Mouse (Mus musculus) forebrain, embryonic 11.5 days (tissue): ENCODE data around the gene Ppp4c. TPM values are rescaled to one million over a fixed set of nuclear protein-coding genes. Genes with fewer than 3 reads are reported as not detected.
A peak's percentile ranks its signal among the peaks of the same experiment; 100 is the strongest.

Experiments used
- ATAC-seq: fragments of 200-750 bp; cut with Nextera tagmentation; replicated peaks from 2 replicates; pipeline ENCODE4 v1.8.0; 2017; ENCODE audit warnings: moderate TSS enrichment; ENCODE audit not compliant: low FRiP score
- DNase-seq: peaks from one replicate; pipeline ENCODE4 v3.0.0-alpha.2; 2017; ENCODE audit warnings: low spot score
- H3K27ac ChIP-seq: fragments of 300-500 bp; sonication (generic); 2 replicates; pipeline ENCODE4 v1.5.1; 2014; ENCODE audit warnings: low read depth, low read length
- H3K27me3 ChIP-seq: fragments of 300-500 bp; sonication (generic); 2 replicates; pipeline ENCODE4 v1.6.1; 2014; ENCODE audit warnings: mild to moderate bottlenecking, low read length, mixed read lengths; ENCODE audit not compliant: control insufficient read depth, insufficient read depth
- H3K36me3 ChIP-seq: fragments of 300-500 bp; sonication (generic); 2 replicates; pipeline ENCODE4 v1.6.1; 2014; ENCODE audit warnings: mild to moderate bottlenecking, low read length, moderate library complexity, mixed read lengths; ENCODE audit not compliant: control insufficient read depth, insufficient read depth
- H3K4me1 ChIP-seq: fragments of 300-500 bp; sonication (generic); replicated peaks from 2 replicates; pipeline ENCODE4 v1.6.1; 2014; ENCODE audit warnings: low read length, mixed read lengths; ENCODE audit not compliant: control insufficient read depth, insufficient read depth
- H3K4me2 ChIP-seq: fragments of 300-500 bp; sonication (generic); 2 replicates; pipeline ENCODE4 v1.6.1; 2014; ENCODE audit warnings: low read depth, mild to moderate bottlenecking, low read length, moderate library complexity, mixed read lengths; ENCODE audit not compliant: severe bottlenecking
- H3K4me3 ChIP-seq: fragments of 300-500 bp; sonication (generic); 2 replicates; pipeline ENCODE4 v1.5.1; 2014; ENCODE audit warnings: low read depth, low read length
- H3K9ac ChIP-seq: fragments of 300-500 bp; sonication (generic); 2 replicates; pipeline ENCODE4 v1.6.1; 2014; ENCODE audit warnings: low read length
- H3K9me3 ChIP-seq: fragments of 300-500 bp; sonication (generic); 2 replicates; pipeline ENCODE4 v1.6.1; 2016; ENCODE audit warnings: low read length, mixed read lengths; ENCODE audit not compliant: control insufficient read depth
- WGBS: fragments of 180-500 bp; shearing (Covaris S2); extraction: QIAGEN DNeasy Blood & Tissue Kit; methylation state at CpG from one replicate; pipeline ENCODE4 v1.1.7; 2014; 5-methylcytosine and 5-hydroxymethylcytosine counted together
- polyA plus RNA-seq: library from polyadenylated mRNA; unstranded; fragments of >200 nt; fragmentation: Nextera tagmentation; extraction: Ambion mirVana; gene quantifications from 2 replicates; pipeline ENCODE4 v1.2.1, GENCODE M21; 2014

Ppp4c gene
- 348 and 392 TPM in 2 replicates for polyA plus RNA-seq

DNA sequence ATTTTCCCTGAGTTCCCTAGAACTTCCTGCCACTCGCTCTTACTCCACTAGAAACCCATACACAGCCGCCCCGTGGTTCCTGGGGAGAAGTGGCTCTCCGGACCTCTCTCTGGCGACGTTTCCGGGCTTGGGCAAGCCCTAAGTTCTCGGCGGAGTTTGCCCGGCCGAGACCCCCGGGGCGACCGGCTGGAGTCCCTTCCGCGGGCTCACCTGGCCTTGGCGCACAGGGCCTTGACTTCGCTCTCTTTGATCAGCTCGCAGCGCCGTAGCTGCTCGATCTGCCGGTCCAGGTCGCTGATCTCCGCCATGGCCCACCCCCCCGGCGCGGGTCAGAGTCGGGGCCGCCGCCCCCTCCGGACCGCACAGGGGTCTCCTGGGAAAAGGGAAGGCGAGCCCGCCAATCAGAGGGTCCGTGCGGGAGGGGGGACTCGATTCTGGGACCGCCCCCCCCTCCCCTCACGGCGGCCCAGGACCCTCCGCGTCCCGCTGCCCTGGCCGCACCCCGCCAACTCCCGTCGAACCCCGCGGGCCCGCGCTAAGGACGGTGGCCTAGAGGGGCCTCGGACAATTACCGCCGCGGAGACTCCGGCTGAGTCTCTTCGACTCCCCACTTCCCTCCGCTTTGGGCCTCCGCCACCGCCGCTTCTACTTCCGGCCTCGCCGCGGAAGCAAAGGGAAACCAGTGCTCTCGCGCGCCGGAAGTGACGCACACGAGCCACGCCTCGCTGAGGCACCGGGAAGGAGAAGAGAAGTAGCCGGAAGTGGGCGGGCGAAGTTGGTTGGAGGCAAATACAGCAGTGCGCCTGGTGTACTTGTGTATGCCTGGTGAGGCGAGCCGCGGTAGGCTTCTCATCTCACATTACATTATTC lies at the start of gene Ppp4c:
Gene Ppp4c (minus strand): TSS at position 646 of the 870 bp plus-strand sequence.
- peak within 1 kb of the TSS; percentile 56 for H3K4me2 ChIP-seq
- peak within 1 kb of the TSS; percentile 64 for H3K4me3 ChIP-seq
- peak within 1 kb of the TSS; percentile 84 for H3K9ac ChIP-seq
- H3K9me3 ChIP-seq, result no peaks in the 10 kb centered on the region
- peaks cover 10% of the 10 kb centered on the region for H3K4me1 ChIP-seq
- DNase-seq (peak; percentile 98), ATAC-seq (peak; percentile 95)
- peak within 1 kb of the TSS; percentile 93 for H3K27ac ChIP-seq
- H3K36me3 ChIP-seq, result peaks cover 22% of the 10 kb centered on the region; the same call in 1 of the 2 replicates
- under 1% methylated on average over 81 of the region's 83 CpGs for WGBS
- H3K27me3 ChIP-seq, result no peaks in the 10 kb centered on the region

DNA sequence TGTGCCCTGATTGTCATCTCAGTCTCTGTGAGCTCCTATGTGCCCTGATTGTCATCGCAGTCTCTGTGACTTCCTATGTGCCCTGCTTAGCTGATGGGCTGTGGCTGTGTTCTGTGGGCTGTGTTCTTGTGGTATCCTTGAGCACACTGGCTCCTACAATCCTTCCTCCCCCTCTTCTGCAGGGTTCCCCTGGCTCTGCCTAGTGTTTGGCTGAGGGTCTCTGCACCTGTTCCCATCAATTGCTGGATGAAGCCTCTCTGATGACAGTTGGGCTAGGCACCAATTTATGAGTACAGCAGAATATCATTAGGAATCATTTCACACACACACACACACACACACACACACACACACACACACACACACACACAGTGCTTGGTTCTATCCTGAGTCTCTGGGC lies 41.0 kb upstream of the Ppp4c start:
- Histone ChIP-seq H3K36me3 (no peaks in the 10 kb centered on the region), H3K27ac (no peak overlapping the region), H3K9ac (no peak overlapping the region), H3K4me2 (no peak overlapping the region), H3K4me3 (no peak overlapping the region), H3K9me3 (no peaks in the 10 kb centered on the region), H3K4me1 (0 out of 2 replicates have a peak, but pooled peaks cover 2% of the 10 kb centered on the region), H3K27me3 (no peaks in the 10 kb centered on the region)
- 91% methylated on average over 1 of the region's 1 CpGs for WGBS
- DNase-seq, result no peak
- no peak for ATAC-seq

DNA sequence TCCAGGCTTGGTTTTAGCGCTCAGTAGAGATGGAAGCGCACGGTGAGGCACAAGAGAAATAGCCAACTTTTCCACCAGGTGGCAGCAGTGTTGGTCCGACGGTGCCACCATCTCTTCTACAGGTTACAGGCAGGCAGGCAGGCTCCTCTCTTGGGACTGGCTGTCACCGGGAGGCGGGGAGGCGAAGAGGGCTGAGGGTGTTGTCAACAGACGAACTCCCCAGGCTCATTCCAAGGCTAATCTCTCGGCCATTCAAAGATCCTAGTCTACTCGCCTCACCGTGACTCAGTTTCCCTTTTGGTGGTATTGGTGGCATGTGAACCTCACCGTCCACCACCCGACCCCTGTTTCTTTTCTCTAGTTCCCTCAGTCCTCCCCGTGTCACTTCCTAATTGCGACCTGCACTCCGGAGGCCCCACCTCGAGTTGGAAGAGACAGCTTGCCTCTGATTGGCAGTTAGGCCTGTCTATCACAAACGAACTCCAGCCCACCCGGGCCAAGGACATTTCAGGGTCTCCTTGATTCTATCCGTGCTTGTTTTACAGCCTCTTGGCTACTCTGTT lies 39.8 kb upstream of the Ppp4c start:
- H3K9me3 ChIP-seq, result no peaks in the 10 kb centered on the region
- peak overlapping the region; percentile 52 for H3K4me2 ChIP-seq
- no peak overlapping the region; the same call in 1 of the 2 replicates for H3K9ac ChIP-seq
- peak overlapping the region; percentile 21; the same call in 1 of the 2 replicates for H3K4me3 ChIP-seq
- WGBS, result under 1% methylated on average over 21 of the region's 21 CpGs
- 0 out of 2 replicates have a peak, but pooled peaks cover 2% of the 10 kb centered on the region for H3K4me1 ChIP-seq
- no peak overlapping the region for H3K27ac ChIP-seq
- no peaks in the 10 kb centered on the region for H3K36me3 ChIP-seq
- H3K27me3 ChIP-seq, result no peaks in the 10 kb centered on the region
- DNase-seq (peak; percentile 87), ATAC-seq (peak; percentile 82)

DNA sequence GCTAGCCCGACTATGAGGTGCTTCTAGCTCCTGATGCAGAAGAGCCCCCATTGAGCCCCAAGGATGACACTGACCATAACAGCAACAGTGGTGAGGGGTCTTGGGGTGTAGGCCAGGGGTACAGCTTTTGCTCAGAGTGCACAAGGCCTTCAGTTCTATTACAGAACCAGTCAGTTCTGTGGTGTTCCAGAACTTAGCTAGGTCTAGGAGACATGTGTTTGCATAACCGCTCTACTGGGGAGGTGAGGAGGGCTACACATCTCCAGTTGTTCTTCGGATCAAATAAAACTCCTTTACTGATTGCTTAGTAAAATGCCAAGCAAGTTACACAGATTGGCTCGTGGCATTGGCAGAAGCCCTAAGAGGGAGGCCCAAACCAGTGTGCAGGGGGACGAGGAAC lies 39.2 kb upstream of the Ppp4c start, which contains the start of gene 4930451I11Rik:
Gene 4930451I11Rik (minus strand): TSS at position 101 of the 400 bp plus-strand sequence.
- H3K27me3 ChIP-seq, result no peaks in the 10 kb centered on the region
- ATAC-seq (peak; percentile 28; the same call in 1 of the 2 replicates), DNase-seq (no peak)
- 58% methylated on average over 5 of the region's 5 CpGs for WGBS
- no peaks in the 10 kb centered on the region for H3K9me3 ChIP-seq
- H3K36me3 ChIP-seq, result no peaks in the 10 kb centered on the region
- H3K27ac ChIP-seq, result no peak within 1 kb of the TSS
- H3K4me3 ChIP-seq, result peak within 1 kb of the TSS; percentile 21; the same call in 1 of the 2 replicates
- peak within 1 kb of the TSS; percentile 52 for H3K4me2 ChIP-seq
- no peak within 1 kb of the TSS; the same call in 1 of the 2 replicates for H3K9ac ChIP-seq
- 0 out of 2 replicates have a peak, but pooled peaks cover 2% of the 10 kb centered on the region for H3K4me1 ChIP-seq

DNA sequence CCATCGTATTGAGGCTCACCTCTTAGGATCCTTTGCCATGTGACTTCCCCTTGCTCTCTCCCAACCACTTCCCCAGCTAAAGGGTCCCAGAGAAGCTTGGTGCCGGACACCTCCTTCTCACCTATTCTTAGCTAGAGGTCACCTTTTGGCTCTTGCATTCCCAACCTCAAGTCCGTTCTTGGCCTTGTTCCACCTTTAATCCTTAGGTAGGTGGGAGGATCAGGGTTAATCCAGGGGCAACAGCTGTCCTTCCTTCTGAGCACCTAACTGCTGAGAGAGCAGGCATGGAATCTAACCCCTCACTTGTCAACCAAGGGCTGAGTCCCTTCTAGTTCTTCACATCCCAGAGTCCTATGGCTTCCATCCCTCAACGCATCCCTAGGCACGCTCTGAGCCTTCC lies 33.7 kb upstream of the Ppp4c start:
- Histone ChIP-seq H3K9ac (no peak overlapping the region), H3K27me3 (0 out of 2 replicates have a peak, but pooled peaks cover 3% of the 10 kb centered on the region), H3K27ac (no peak overlapping the region), H3K9me3 (no peaks in the 10 kb centered on the region), H3K4me1 (peaks cover 10% of the 10 kb centered on the region; the same call in 1 of the 2 replicates), H3K36me3 (no peaks in the 10 kb centered on the region), H3K4me3 (no peak overlapping the region), H3K4me2 (no peak overlapping the region)
- 78% methylated on average over 5 of the region's 5 CpGs for WGBS
- DNase-seq (no peak), ATAC-seq (no peak)

DNA sequence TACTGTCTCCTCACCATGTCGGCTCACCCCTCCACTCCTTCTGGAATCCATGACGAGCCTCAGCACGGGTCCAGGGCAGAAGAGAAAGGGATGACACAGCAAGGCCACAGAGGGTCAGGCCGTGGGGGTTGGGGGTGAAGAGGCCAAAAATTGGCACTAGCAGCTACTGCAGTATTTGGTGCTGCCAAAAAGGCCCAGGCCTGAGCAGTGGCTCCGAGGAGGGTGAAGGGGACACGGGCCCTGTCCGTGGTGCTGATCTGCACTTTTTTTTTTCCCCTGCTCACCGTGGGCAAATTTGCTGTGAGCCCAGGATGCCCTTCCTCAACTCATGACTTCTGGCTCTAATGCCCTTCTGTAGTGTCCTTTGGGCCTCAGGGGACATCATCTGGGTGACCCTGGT lies 33.1 kb upstream of the Ppp4c start:
- no peak for ATAC-seq
- H3K4me2 ChIP-seq, result no peak overlapping the region
- H3K36me3 ChIP-seq, result no peaks in the 10 kb centered on the region
- 0 out of 2 replicates have a peak, but pooled peaks cover 3% of the 10 kb centered on the region for H3K27me3 ChIP-seq
- no peak overlapping the region for H3K4me3 ChIP-seq
- H3K4me1 ChIP-seq, result peaks cover 10% of the 10 kb centered on the region; the same call in 1 of the 2 replicates
- H3K9ac ChIP-seq, result no peak overlapping the region
- 27% methylated on average over 8 of the region's 8 CpGs for WGBS
- H3K27ac ChIP-seq, result no peak overlapping the region
- peak; percentile 58 for DNase-seq
- no peaks in the 10 kb centered on the region for H3K9me3 ChIP-seq

DNA sequence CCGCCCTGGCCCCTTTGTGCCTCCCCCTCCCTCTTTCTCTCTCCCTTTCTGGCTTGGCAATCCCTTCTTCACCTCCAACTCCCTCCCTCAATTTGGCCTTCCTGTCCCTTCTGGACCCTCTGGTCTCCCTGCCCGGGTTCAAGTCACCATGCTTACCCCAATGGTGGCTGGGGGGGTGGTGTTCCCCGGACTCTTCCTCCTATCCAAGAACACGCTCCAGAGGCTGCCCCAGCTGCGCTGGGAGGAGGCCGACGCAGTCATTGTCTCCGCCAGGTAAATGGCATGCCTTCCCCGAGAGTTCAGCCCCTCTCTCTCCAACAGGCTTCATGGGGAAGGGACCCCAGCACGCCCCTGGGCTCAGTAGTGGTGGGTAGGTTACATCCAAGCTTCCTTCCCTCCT lies 31.6 kb upstream of the Ppp4c start:
- peak overlapping the region; percentile 91 for H3K4me2 ChIP-seq
- 14% methylated on average over 10 of the region's 10 CpGs for WGBS
- H3K4me1 ChIP-seq, result peaks cover 8% of the 10 kb centered on the region; the same call in 1 of the 2 replicates
- peak overlapping the region; percentile 54 for H3K4me3 ChIP-seq
- ATAC-seq, result no peak
- peak overlapping the region; percentile 73 for H3K9ac ChIP-seq
- DNase-seq, result peak; percentile 53
- no peaks in the 10 kb centered on the region for H3K36me3 ChIP-seq
- peak overlapping the region; percentile 31; the same call in 1 of the 2 replicates for H3K27ac ChIP-seq
- H3K27me3 ChIP-seq, result 0 out of 2 replicates have a peak, but pooled peaks cover 3% of the 10 kb centered on the region
- H3K9me3 ChIP-seq, result no peaks in the 10 kb centered on the region

DNA sequence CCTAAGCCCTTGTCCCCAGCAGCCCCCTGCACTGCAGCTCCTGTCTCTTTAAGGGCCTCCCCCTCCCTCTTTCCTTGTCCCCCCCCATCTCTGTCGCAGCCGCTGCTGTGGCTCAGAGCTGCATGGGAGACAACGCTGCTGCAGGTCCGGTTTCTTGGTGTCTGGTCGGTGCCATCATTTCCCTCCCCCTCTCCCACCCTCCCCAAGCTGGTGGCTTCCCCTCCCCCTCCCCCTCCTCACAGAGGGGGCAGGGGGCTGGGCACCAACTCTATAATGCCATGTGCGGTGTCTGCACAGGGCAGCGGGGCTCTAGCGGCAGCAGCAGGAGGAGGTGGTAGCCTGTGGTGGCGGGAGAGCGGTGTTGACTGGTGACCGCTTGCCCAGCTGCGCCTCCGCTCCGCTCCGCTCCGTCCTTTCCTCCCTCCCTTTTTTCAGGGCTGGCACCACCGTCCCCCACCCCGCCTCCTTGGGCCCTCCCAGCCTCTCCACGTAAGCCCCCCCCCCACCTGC lies 31.0 kb upstream of the Ppp4c start:
- under 1% methylated on average over 12 of the region's 19 CpGs for WGBS
- peak; percentile 74 for ATAC-seq
- no peaks in the 10 kb centered on the region for H3K36me3 ChIP-seq
- peak overlapping the region; percentile 54 for H3K4me3 ChIP-seq
- H3K4me2 ChIP-seq, result peak overlapping the region; percentile 91
- H3K27me3 ChIP-seq, result 0 out of 2 replicates have a peak, but pooled peaks cover 3% of the 10 kb centered on the region
- peak overlapping the region; percentile 25; the same call in 1 of the 2 replicates for H3K27ac ChIP-seq
- H3K9me3 ChIP-seq, result no peaks in the 10 kb centered on the region
- H3K9ac ChIP-seq, result peak overlapping the region; percentile 73
- H3K4me1 ChIP-seq, result peaks cover 8% of the 10 kb centered on the region; the same call in 1 of the 2 replicates
- peak; percentile 68 for DNase-seq
